Mouse (Mus musculus): ENCODE results near the gene Mroh2a.
A peak's percentile ranks its signal among the peaks of the same experiment; 100 is the strongest.

The Mroh2a gene

DNA sequence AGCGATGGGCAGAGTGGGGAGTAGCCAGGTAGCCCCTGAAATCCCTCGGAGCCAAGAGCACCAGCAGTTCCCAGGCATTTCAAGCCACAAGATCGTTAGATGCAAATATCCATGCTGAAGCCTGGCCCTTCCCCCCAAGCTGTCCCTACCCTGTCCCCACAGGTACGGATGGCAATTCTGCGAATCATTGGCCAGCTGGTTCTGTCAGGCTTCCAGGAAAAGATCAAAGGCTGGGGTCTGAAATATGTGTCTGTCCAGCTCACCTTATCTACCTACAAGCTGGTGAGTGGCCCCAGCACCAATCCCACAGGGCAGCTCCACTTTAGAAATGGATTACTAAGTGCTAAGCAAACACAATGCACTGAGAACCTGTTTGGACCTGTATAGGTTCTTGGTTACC lies 10.5 kb downstream of the Mroh2a start:
- no peak for DNase-seq

DNA sequence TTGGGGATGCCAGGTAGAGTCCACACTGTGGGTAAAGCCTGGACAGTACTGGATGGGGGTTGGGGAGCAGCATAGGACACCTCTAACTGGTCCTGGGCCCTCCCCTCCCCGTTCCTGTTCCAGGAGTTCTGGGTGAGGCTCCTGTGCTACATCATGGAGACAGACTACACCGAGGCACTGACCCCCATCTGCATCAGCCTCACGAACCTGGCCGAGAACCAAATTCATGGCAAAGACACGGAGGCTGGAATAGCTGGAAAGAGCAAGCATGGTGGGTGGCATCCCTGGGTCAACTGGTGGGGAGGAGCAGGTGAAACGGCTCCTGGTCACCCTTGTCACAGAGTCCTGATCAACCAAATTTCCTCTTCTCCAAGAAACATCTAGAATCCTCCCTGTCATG lies 12.0 kb downstream of the Mroh2a start:
- DNase-seq = no peak

DNA sequence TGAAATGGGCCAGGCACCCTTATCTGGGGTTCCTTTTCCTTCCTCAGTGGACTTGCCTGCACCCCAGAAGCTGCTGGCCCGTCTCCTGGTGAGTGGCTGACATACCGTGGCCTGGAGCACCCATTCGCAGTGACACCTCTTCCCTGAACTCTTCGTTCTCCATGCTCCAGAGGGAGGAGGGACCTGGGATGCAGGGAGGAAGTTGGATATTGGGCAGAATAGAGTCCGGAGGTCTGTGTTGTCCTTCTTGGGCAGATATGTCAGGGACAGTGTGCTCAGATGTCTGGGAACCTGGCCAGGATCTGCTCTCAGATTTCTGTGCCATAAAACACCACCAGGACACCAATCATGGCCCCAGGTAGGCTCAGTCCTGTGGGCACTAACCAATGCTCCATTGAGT lies 13.3 kb downstream of the Mroh2a start:
- no peak for DNase-seq

DNA sequence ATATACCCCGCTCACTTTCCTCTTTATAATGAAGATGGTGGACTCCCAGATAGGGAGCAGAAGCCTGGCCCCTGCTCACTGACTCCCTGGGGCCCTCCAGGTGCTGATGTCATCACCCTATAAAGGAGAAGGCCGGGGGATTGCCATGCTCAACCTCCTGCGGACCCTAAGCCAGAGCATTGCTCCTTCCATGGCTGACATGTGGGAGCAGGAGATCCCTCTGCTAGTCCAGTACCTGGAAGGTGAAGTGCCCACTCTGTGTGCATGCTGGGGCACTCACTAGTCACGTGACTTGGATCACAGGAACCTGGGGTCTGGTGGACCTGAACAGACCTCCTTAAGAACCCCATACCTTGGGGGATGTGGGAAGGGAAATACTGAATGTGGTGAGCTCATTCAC lies 13.8 kb downstream of the Mroh2a start:
- DNase-seq = no peak

DNA sequence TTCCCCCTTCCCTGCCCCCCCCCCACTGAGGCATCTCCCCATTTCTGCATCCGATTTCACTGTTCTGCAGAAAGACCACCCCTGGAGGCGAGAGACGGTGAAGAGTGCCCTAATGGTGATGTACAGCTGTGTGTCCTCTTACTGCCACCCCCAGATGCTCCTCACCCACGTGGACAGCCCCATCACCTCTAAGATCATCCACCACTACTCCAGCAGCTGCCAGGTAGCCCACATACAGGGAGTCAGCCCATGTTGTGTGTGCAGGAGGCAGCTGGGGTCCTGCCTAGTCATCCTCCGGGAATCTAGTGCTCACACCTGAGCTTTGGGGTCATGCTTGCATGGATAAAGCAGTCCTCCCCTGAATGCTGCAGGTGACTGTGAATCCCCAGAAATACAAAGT lies 17.1 kb downstream of the Mroh2a start:
- DNase-seq = no peak

DNA sequence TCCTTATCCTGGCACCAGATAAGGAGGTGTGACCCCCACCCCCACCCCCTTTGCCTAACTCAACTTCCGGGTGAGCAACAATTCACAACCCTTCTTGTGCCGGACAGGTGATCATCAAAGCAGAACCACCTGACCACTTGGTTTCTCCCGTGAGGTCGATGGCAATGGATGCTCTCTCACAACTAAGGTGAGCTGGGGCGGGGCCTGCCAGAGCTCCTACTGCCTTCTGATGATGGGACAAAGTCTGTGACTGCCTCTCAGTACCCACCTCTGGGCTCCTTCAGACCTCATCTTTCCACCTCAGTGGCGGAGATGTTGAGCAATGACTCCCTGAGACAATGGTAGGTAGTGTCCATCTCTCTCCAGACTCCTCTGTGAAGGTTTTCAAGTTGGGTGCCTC lies 19.1 kb downstream of the Mroh2a start:
- no peak for DNase-seq

DNA sequence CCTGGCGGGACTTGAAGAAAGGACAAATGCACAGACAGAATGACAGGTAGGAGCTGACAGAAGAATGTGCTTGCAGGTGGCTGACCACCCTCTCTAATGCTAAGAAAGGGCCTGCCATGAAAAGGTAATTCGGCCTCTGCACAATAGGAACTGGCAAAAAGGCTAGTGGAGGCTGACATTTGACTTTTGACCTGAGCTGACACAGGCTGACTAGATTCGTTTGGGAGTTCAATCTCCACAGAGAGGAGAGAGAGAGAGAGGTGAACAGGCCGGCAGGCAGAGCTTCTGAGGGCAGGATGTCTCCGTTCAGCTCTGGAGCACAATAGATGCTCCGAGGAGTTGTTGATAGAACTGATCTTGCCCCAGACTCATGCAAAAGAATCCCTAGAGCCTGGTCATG lies 19.6 kb downstream of the Mroh2a start:
- DNase-seq = no peak

DNA sequence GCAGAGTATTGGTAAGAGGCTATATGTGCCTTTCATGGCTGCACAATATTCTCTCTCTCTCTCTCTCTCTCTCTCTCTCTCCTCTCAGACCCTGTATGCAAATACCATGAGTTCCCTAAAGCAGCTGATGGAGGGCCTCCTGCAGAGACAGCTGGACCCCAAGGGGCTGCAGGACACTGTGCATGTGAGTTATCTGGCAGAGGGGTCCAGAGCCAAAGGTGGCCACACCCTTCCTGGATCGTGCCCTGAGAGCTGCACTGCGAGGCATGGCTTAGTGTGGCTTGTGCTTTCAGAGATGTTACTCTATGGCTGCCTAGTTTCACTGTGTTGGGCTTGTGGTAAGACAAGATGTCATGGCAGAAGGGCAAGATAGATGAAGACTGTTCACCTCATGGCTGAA lies 20.9 kb downstream of the Mroh2a start:
- no peak for DNase-seq

DNA sequence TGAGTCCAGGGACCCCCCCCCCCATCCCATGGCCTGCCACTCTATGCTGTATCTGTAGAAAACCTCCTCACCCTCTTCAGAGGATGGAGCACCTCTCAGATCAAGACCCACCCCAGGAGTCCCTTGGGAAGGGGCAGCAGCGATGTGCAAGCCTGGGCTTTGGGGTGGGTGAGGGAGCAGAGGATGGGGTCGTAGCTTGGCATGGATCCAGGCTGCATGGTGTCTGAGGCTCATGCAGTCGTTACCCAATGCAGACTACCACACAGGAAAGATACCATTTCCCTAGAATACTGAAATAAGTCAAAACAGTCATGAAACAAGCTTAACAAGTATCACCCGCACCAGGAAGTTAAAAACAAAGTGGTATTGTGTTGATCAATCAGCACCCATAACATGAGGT lies 21.9 kb downstream of the Mroh2a start:
- no peak for DNase-seq

DNA sequence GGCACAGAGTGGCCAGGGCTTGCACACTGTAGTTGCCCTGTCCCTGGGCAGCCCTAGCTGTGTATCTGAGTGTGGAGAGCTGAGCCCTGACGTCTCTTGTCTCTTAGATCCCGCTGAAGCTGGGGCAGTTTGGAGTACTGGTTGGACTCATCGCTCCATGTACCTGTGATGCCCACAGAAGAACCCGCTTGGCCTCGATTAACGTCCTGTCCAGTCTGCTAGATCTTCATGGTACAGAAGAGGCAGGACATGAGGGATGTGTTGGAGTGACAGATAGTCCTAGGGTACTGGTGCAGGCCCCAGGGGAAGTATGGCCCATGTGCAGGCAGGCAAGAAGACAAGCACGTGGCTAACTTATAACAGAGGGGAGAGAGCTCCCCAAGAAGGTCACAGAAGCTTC lies 22.8 kb downstream of the Mroh2a start:
- DNase-seq = no peak

DNA sequence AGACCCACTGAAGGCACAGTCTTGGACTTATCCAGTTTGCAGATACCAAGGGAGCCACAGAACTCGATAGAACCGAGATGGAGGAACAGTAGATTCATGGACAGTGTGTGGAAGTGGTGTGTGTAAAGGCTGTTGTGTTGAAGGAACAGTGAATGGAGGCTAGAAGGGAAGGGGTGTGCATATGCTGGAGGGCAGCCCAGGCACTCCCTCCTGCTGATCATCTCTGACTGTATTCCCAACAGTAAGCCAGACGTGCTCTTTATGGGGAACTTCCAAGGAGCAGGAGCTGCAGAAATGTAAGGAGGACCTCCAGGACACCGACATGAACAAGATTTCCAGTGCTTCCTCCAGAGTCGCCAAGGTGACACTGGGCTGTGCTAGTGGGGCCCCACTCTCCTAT lies 23.2 kb downstream of the Mroh2a start:
- no peak for DNase-seq

DNA sequence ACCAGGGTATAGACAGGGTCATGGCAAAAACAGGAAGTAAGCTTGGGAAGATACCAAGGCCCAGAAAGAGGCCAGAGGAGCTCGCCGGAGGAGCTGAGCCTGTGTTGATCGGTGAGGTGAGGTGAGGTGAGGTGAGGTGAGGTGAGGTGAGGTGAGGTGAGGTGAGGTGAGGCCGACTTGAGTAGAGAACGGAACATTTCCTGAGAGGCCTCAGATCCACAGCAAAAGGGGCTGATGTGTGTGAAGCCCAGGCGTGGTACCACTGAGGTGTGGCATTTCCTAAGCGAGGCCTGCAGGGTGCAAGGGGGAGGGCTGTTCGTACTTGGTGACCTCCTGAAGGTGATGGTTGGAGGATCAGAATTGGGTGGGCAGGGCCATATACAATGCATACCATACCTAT lies 26.3 kb downstream of the Mroh2a start:
- DNase-seq = no peak

DNA sequence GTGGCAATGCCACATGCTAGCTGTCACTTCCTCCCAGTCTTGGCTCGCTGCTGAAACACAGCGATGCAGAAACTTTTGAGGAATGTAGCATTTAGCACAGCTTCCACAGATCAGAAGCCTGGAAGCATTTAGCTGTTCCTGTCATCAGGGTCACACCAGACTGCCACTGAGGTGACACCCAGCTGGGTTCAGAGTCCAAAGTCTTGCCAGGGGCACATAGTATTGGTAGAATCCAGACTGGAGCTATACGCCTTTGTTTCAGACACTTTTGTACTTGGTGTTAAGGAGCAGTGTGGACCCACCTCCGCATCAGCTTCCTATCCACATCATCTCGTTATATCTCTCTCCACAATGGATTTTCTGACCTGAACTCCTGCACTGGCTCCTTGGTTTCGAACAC lies 26.8 kb downstream of the Mroh2a start:
- no peak for DNase-seq

DNA sequence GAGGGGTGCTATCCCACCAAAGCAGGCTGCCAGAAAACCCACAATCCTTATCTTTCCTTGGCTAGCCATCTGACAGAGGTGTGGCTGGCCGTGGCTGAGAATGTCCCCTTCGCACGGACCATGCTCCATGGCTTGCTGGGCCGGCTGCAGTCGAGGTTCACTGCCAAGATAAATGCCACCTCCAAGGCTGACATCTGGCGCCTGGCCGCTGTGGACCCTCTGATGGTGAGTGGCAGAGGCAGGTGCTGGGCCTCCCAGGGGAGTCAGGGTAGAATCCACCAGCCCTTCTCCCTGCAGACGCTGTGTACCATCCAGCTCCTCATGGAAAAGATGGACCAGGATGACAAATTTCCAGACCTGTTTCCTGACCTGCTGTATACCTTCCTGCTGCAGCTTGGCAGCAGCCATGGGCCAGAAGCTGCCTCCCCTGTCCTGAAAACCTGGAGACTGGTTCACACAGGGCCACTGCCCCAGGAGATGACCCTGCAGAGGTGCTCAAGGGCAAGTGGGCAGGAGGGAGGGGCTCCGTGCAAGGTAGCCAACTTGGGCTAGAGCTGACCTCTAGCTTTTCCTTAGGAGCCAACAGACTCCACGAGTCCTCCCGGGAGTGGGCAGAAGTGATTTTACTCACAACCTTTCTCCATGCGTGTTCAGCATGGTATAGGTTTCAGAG lies 28.1 kb downstream of the Mroh2a start:
- no peak for DNase-seq

DNA sequence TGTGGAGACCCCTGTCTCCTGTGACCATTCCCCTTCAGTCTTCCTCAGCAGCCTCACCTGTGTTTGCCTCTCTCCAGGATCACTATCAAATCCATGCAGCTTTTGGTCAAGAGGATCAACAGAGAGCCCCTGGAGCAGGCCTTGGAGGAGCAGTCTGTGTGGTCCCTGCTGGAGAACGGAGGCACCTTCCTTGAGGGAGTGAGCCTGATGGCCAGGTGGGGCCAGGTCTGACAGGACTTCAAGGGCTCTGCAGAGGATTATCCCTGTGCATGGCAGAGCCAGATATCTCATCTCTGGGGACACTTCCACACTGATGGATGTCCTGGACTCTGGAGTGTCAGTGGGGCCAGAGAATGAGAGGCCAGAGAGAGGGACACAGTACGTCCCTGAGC lies 28.7 kb downstream of the Mroh2a start:
- DNase-seq = no peak

DNA sequence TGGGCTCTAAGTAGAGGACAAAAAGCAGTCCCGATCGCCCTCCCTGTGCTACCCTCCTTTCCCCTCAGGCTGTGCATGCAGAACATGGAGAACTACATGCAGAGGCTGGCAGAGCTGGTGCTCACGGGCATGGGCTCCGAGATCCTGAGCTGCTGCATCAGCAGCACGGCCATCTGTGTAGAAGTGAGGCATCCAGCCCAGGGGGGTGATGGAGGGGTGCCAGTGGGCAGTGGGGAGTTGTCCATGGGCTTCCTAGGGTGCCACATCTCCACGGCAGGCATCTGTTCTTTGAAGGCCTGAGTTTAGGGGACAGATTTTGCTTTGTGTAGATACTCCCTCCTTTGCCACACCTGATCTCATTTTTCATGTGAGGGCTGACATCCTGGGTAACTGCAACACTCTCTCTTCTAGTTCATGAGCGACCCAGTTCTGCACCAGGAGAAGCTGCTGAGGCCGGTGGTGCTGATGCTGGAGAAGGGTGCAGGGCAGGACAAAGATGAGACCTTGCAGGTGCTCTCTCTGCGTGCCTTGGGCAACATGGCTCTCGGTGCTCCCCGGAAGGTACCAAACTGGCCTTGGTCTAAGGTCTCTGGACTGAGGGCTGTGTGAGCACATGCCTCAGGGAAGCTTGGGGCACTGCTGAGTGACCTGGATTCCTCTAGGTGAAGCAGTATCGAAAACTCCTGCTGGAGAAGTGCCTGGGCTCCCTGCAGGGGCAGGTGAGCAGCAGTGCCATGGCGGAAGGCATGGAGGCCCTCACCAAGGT lies 29.4 kb downstream of the Mroh2a start:
- DNase-seq = no peak

DNA sequence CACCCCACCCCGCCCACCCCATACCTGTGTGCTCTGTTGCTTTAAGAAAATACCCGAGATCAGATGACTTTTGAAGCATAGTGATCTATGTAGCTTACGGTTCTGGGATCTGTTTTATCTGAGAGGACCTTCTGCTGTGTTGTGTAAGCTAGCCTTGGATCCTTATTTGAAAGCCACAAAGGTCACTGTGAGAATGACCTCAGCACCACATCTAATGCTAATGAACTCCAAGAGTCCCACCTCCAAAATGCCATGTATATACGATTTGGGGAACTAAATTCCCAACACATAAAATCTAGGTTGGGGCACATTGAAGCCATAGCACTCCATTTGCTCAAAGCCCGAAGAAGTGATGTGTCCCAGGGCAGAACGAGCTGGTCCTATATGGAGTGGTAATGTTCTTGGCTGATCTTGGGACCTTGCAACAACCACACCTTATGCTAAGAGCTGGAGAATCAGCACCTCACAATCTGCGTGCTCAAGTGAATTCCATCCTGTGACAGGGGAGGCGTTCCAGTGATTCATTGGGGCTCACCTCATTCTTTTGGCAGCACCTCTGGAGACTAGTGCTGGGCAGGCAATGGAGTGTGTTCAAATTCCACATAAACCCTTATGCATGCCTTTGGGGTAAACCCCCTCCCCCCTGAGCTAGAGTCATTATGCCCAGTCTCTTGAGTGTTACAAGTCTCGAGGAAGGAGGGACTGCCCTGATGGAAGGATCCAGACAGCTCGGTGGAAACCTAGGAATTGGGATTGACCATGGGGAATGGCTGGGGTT lies 30.3 kb downstream of the Mroh2a start:
- no peak for DNase-seq

DNA sequence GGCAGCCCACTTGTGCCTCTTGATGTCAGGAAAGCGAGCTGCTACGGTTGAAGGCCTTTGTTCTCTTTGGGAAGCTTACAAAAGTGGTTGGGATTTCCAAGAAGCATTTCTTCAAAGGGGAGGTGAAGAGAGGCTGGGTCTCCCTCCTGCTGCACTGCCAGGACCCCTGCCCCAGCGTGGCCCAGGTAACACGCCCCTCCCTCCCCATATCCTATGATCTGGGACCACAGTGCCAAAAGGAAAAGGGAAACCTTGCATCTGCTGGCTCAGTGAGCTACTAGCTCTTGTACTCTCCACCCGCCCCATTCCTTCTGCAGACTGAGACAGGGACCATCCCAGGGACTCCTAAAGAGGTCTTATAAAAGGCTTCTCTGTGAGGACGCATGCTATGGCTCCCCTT lies 30.9 kb downstream of the Mroh2a start:
- DNase-seq = no peak

DNA sequence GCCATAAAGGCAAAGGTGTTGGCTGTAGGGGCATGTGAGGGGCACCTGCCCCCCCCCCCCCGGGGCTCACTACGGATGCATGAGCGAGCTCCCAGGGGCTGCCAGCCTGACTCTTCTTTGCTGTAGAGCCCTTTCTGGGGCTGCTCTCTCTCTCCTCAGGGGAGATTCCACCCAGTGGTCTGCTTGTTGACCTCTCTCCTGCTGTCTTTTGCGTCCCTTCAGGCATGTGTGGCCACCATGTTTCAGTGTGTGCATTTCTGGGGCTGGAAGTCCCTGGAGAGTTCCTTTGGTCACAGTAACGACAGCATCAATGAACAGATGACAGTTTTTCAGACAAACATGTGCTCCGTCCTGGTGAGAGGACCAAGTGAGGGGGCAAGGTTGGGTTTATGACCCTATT lies 31.6 kb downstream of the Mroh2a start:
- DNase-seq = no peak

DNA sequence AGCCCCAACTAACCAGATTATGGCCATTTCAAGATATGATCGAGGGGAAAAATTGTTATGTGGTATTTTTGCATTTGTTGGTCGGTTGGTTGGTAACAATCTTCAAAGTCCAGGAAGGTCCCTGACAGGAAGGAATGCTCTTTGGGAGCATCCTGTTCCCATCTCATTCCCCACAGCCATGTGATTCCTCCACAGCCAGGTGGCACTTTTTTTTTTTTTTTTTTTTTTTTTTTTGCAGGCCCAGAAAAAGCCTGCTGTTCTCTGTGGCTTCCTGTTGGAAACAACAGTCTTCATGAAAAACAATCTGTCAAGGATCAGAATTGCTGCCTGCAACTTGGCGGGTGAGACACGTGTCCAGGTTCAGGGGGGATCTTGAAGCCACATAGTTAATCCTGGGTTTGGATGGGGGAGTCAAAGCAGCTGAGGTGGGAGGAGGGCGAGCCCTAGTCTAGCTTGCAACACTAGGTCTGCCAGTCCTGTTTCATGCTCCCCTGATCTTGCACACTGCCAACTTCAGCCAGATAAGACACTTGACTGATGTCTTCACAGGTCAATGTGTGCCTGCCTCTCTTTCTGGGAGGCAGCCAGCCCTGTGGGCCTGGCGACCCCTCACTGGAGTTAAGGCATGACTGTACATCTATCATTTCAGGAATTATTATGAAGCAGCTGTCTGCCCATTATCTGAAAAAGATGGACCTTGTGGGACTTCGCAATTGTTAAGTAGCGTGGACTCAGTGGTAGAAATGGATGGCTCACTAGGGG lies 32.3 kb downstream of the Mroh2a start:
- DNase-seq = peak; percentile 36

DNA sequence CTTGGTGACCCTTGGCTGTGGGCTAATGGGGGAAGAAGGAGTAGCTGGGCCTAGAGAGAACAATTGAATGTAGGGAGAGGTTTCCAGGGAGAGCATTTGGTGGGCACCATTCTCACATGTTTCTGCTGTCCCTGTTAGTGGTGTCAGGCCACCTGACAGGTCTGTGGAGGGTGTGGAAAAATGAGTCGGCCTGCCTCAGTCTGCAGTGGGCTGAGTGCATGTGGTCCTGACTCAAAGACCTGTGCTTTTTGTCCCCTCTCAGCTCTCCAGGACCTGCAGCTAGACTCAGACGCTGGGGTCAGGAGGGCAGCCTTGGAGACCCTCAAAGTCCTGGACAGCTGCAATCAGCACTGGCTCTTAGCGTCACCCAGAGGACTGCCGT lies 32.8 kb downstream of the Mroh2a start:
- no peak for DNase-seq

DNA sequence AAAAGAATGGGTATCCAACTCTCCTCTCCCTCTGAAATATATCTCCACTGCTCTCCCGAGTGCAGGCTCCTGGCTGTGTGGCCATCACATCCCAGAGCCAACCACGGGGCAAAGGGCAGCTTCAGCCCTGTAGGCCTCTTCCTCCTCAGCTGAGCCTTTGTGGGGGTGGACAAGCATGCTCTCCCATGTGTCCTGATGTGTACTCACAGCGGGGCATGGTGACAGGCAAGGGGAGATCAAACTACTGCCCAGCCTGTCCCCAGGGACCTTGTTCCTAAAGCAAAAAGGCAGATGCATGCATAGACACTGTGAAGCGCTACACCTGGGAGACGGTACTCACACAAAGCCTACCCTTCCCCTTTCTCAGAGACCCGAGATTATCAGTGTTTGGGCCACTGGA lies 33.3 kb downstream of the Mroh2a start:
- DNase-seq = no peak

DNA sequence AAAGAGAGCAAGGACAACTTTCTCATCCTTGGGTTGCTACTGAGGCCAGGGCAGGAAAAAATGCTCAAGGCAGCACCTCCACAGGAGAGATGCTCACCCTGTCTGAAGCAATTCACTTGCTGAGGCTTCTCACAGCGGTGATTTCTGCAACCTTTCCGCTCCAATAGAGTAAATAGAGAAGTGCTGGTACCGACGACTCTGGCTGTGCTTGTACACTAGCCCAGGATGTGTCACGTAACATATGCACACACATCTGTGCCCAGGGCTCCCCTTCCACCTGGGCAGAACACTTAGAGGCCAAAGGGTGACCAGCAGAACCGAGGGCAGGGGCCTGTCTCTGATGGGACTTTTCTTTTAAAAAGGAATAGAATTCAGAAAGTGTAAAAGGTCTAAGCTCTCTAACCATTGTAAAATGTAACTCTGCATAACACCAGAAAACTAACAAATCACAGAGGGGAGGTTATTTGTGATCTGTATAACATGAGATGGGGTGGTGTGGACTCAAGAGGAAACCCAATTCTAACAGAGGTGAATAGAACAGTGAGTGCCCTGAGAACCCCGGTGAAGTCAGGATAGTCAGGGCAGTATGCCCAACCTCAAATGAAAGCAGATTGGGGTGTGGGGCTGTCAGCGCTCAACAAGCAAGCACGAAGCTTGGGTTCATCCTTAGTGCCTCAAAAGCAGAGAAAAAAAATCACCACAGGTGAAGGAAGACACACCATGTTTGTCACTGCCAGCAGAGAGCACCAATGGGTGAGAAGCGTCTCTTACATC lies 34.0 kb downstream of the Mroh2a start:
- no peak for DNase-seq

All from thymus, postnatal 25 days (tissue).